Mouse (Mus musculus) embryonic stem cell, embryonic (primary cell): Measurements from ENCODE around the gene Gm4353.
"Not testable (repeated sequence)": the region's sequence is repeated elsewhere in the genome, so short reads cannot be mapped to it uniquely, and the experiment has no call there.

Experiments
- CTCF ChIA-PET, 4 experiments: fragments of 300-600 bp in 2 of 4; fragments of 350-600 bp in 2 of 4; sonication (Branson Sonifier 250); formaldehyde crosslinking; loops; one replicate each; lab custom pipeline; 2022; ENCODE audit warnings: inconsistent platforms in 2 of 4; lab: Charles Lee
- POLR2A ChIA-PET, 4 experiments: fragments of 300-600 bp in 2 of 4; fragments of 350-600 bp in 2 of 4; sonication (Branson Sonifier 250); formaldehyde crosslinking; loops; one replicate each; lab custom pipeline; 2022; ENCODE audit warnings: antibody characterized with exemption in 4 of 4, inconsistent platforms in 1 of 4; lab: Charles Lee

Gm4353 gene

GRCm38 (mm10) chr7:116084366-116084765 lies at the start of gene Gm4353:
TSS of gene Gm4353 (minus strand) at chr7:116084635.
- CTCF ChIA-PET = not testable (repeated sequence)

GRCm38 (mm10) chr7:116132078-116132477 lies 47.6 kb upstream of the Gm4353 start:
- CTCF ChIA-PET = interaction anchor here in 3 of 4 experiments (0.6 to 3.0 kb wide), 4 partner anchors 15 to 476 kb away, joined by 3 to 10 read pairs (median 6); no protein-coding TSS in a partner anchor
- POLR2A ChIA-PET = interaction anchor here in 2 of 4 experiments (0.6 to 1.4 kb wide), 2 partner anchors 14 to 39 kb away, joined by 3 read pairs; no protein-coding TSS in a partner anchor

More at GRCm38 (mm10) chr7:116084366-116084765, at the start of gene Gm4353:
- POLR2A ChIA-PET = interaction anchor here in 2 of 4 experiments (0.8 to 1.7 kb wide), 4 partner anchors 9 to 169 kb away, joined by 3 to 5 read pairs (median 3); no protein-coding TSS in a partner anchor

DNA sequence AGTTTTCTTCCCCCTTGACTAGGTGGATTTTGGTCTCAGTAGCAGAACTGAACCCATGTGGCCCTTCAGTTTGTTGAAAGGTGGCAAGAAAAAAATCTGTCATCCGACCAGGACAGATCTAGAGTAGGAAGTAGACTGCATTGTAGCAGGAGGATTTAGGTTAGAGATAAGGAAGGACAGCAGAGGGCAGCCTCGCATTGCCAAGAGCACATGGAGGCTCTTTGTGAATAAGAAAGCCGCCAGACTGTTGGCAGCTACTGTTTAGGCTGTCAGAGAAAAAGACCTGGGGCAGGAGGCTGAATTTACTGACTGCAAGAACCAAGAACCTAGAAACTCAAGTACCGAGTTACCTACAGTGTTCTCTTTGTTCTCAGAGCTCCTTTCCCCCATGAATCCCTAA lies 47.0 kb upstream of the Gm4353 start:
- CTCF ChIA-PET = interaction anchor here in 2 of 4 experiments (0.6 to 1.3 kb wide), 4 partner anchors 26 to 477 kb away, joined by 3 to 9 read pairs (median 6); no protein-coding TSS in a partner anchor

GRCm38 (mm10) chr7:116129374-116129773 lies 44.9 kb upstream of the Gm4353 start:
- ChIA-PET CTCF (no interaction called here), POLR2A (interaction anchor here in 2 of 4 experiments (0.9 to 1.8 kb wide), 4 partner anchors 9 to 36 kb away, joined by 3 to 5 read pairs (median 4); no protein-coding TSS in a partner anchor)

More for the DNA sequence above, 47.0 kb upstream of the Gm4353 start:
- POLR2A ChIA-PET = interaction anchor here in 1 of 4 experiments (0.6 to 1.2 kb wide), 5 partner anchors 11 to 116 kb away, joined by 3 to 5 read pairs (median 4); no protein-coding TSS in a partner anchor

DNA sequence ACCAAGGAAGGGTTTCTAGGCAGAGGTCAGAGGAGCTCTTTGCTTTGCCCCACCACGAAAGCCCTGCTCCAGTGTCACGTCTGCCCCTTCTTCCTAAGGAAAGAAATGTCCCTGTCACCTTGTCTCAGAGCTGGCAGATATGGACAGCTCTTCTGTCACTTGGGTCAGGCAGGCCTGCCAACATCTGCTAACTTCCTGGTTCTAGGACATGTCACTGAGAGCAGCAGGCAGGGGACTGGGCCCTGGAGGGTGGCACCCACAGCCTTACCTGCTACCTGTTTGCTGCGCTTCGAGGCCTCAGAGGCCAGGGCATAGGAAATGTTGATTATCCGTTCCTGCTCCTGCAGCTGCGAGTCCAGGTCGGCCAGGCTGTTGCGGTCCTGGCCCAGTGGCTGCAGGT lies 43.9 kb upstream of the Gm4353 start:
- POLR2A ChIA-PET = interaction anchor here in 3 of 4 experiments (0.5 to 1.8 kb wide), 5 partner anchors 8 to 160 kb away, joined by 3 to 6 read pairs (median 4); no protein-coding TSS in a partner anchor
- CTCF ChIA-PET = interaction anchor here in 1 of 4 experiments (0.6 kb wide), 1 partner anchor 123 kb away, joined by 3 read pairs; no protein-coding TSS in a partner anchor

DNA sequence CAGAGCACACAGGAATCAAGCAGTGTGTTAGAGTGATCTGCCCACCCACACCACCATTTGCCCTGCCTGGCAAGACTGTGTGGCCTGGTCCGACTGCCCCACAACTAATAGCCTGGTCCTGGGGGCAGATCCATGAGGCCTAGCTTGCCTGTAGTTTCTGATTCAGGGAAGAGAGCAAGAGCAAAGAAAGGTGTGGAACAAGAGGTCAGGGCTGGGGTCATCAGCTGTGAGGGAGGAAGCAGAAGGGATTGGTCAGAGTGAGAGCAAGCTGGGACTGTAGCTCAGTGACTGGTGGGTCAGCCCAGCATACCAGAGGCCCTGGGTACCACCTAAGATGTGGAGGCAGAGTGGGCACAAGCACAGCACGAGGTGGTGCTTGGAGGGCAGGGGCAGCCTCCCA lies 42.6 kb upstream of the Gm4353 start:
- POLR2A ChIA-PET = interaction anchor here in 2 of 4 experiments (0.6 to 1.4 kb wide), 3 partner anchors 42 to 449 kb away, joined by 3 to 4 read pairs (median 3); no protein-coding TSS in a partner anchor
- CTCF ChIA-PET = interaction anchor here in 1 of 4 experiments (0.6 kb wide), 1 partner anchor 224 kb away, joined by 4 read pairs; no protein-coding TSS in a partner anchor

DNA sequence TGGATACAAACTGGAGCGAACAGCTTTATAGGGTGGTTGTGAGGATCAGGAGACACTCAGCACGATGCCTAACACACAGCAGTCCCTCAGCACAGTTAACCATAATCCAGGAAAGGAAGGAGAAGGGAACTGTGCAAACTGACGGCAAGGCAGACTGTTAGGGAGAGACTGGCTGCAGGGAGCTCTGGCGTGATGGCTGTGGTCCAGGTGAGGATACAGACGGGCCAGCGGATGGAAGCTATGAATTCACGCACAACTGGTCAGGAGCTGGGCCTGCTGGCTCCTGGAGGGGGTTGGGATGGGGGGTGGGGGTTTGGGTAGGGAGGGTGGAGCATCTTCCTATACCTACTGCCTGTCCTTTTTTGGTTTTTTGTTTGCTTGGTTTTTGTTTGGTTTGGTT lies 41.2 kb upstream of the Gm4353 start:
- ChIA-PET POLR2A (interaction anchor here in 2 of 4 experiments (0.6 to 1.4 kb wide), 8 partner anchors 9 to 200 kb away, joined by 3 to 6 read pairs (median 4); no protein-coding TSS in a partner anchor), CTCF (interaction anchor here in 2 of 4 experiments (0.7 to 1.1 kb wide), 2 partner anchors 31 to 198 kb away, joined by 3 to 4 read pairs; no protein-coding TSS in a partner anchor)

- CTCF ChIA-PET = interaction anchor here in 1 of 4 experiments (0.5 kb wide), 1 partner anchor 264 kb away, joined by 6 read pairs; no protein-coding TSS in a partner anchor
- POLR2A ChIA-PET = interaction anchor here in 1 of 4 experiments (1.4 kb wide), 1 partner anchor 31 kb away, joined by 5 read pairs; no protein-coding TSS in a partner anchor
Observed at GRCm38 (mm10) chr7:116124057-116124456, 39.6 kb upstream of the Gm4353 start.

DNA sequence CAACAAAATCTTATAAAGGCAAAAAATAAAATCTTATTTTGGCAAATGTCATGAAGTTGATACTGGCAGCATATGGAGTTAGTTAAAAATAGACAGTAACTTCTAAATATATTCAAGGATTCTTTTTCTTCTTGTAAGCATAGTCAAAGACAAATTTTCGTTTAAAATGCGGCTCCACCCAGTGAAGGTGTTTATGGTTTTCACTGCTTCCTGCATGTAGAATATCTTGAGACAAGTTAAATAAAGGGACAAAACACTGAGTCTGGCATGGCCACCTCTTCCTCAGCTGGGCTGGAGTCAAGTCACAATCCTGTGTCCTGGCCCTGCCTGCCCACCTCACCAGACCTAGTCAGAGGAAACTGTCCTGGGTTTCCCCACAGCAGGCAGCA lies 39.2 kb upstream of the Gm4353 start:
- POLR2A ChIA-PET = no interaction called here

GRCm38 (mm10) chr7:116122981-116123596 lies 38.7 kb upstream of the Gm4353 start:
- POLR2A ChIA-PET = no interaction called here
- CTCF ChIA-PET = interaction anchor here in 1 of 4 experiments (0.8 kb wide), 1 partner anchor 485 kb away, joined by 3 read pairs; no protein-coding TSS in a partner anchor

More for the DNA sequence above, 39.2 kb upstream of the Gm4353 start:
- CTCF ChIA-PET = interaction anchor here in 1 of 4 experiments (0.5 kb wide), 1 partner anchor 264 kb away, joined by 6 read pairs; no protein-coding TSS in a partner anchor

GRCm38 (mm10) chr7:116121202-116121601 lies 36.8 kb upstream of the Gm4353 start:
- POLR2A ChIA-PET = interaction anchor here in 2 of 4 experiments (0.6 to 1.4 kb wide), 3 partner anchors 12 to 1198 kb away, joined by 3 to 4 read pairs (median 4); no protein-coding TSS in a partner anchor

GRCm38 (mm10) chr7:116120737-116121136 lies 36.3 kb upstream of the Gm4353 start:
- ChIA-PET CTCF (interaction anchor here in 2 of 4 experiments (0.6 to 1.2 kb wide), 4 partner anchors 15 to 577 kb away, joined by 3 to 5 read pairs (median 4); no protein-coding TSS in a partner anchor), POLR2A (interaction anchor here in 3 of 4 experiments (0.6 to 1.4 kb wide), 7 partner anchors 8 to 1198 kb away, joined by 3 to 4 read pairs (median 3); no protein-coding TSS in a partner anchor)

More at GRCm38 (mm10) chr7:116121202-116121601, 36.8 kb upstream of the Gm4353 start:
- CTCF ChIA-PET = no interaction called here

- ChIA-PET POLR2A (interaction anchor here in 3 of 4 experiments (0.6 to 1.6 kb wide), 7 partner anchors 9 to 172 kb away, joined by 3 to 6 read pairs (median 3); no protein-coding TSS in a partner anchor), CTCF (interaction anchor here in 2 of 4 experiments (0.7 to 1.1 kb wide), 5 partner anchors 9 to 489 kb away, joined by 3 to 7 read pairs (median 3); no protein-coding TSS in a partner anchor)
Observed at GRCm38 (mm10) chr7:116119306-116119857, 34.9 kb upstream of the Gm4353 start.

DNA sequence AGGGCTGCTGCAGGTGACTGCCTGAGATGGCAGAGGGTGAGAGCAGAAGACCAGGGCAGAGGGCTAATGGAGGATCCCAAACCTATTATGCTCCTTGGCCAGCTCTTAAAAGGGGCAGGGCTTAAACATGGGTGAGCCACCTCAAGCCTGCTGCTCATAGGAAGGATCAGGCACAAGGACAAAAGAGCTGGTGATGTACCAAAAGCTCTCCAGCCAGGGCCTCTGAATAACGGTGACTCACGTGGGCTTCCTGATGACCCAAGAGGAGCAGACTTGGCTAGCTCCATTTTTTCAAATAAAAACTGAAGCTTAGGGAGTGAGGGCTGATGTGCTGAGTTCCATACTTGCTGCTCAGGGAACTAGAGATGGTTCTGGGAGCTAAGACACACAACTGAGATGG lies 31.6 kb upstream of the Gm4353 start:
- ChIA-PET CTCF (interaction anchor here in 1 of 4 experiments (0.5 kb wide), 1 partner anchor 576 kb away, joined by 3 read pairs; no protein-coding TSS in a partner anchor), POLR2A (interaction anchor here (0.6 to 2.5 kb wide), 10 partner anchors 9 to 1817 kb away, joined by 3 to 9 read pairs (median 3); no protein-coding TSS in a partner anchor)

- ChIA-PET CTCF (interaction anchor here in 2 of 4 experiments (0.5 to 0.8 kb wide), 3 partner anchors 30 to 577 kb away, joined by 3 to 4 read pairs (median 3); no protein-coding TSS in a partner anchor), POLR2A (interaction anchor here (0.6 to 2.5 kb wide), 10 partner anchors 10 to 1818 kb away, joined by 3 to 9 read pairs (median 3); no protein-coding TSS in a partner anchor)
Observed at GRCm38 (mm10) chr7:116115216-116115930, 30.9 kb upstream of the Gm4353 start.

DNA sequence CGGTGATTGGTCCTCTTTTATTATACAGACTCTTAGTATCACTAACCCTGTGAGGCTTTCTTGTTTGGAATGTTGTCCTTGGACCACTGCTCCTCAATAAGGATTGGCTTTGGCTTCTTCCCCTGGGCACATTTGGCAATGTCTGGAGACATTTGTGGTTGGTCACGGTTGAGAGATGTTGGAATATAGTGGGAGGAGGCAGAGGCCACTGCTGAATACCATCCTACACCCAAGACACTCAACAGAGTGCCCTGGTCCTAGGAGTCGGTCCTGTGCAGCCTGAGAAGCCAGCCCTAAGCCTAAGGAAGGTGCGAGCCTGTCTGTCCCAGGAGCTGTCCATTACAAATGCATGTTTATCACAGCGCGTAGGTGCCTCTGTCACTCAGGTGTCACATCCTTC lies 27.1 kb upstream of the Gm4353 start:
- ChIA-PET POLR2A (interaction anchor here in 2 of 4 experiments (1.0 to 1.5 kb wide), 2 partner anchors 19 to 27 kb away, joined by 5 to 6 read pairs; partner anchors contain the start of gene Gm4353 (in 1 of the 2)), CTCF (interaction anchor here in 2 of 4 experiments (0.8 to 0.9 kb wide), 2 partner anchors 18 to 212 kb away, joined by 3 read pairs; no protein-coding TSS in a partner anchor)

DNA sequence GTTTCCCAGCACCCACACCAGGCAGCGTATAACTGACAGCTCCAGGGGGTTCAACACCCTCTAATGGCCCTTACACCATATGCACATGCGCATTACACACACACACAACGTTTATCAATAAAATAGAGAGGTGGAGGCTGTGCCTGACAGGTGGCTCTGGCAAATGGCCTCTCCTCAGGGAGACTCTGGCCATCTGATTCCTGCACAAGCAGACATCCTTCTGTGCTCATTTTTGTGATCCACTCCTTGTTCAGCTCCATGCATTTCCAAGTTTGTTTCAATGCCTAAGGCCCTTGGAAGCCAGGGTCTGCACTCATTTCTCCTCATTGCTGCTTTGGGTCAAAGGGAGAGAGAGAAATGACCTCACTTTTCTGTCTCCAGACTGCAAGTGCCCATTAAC lies 26.2 kb upstream of the Gm4353 start:
- POLR2A ChIA-PET = no interaction called here
- CTCF ChIA-PET = interaction anchor here in 2 of 4 experiments (0.6 to 0.7 kb wide), 2 partner anchors 9 to 11 kb away, joined by 3 to 4 read pairs; no protein-coding TSS in a partner anchor
